Mouse (Mus musculus): ENCODE data around the gene C3ar1. TPM values are rescaled to one million over a fixed set of nuclear protein-coding genes. Genes with fewer than 3 reads are reported as not detected.

Gene C3ar1
- 2.3 and 3.2 TPM in 2 replicates for polyA plus RNA-seq (2015; fragmentation: Nextera tagmentation; extraction: Ambion mirVana)

GRCm38 (mm10) chr6:122855955-122856354 is at the start of gene C3ar1:
Gene C3ar1 (minus strand): TSS chr6:122856161.
- WGBS: 75% methylated on average over 7 of the region's 7 CpGs
- Histone ChIP-seq H3K9ac (no peak within 1 kb of the TSS), H3K9me3 (0 out of 2 replicates have a peak, but pooled peaks cover 3% of the 10 kb centered on the region), H3K4me3 (no peak within 1 kb of the TSS), H3K36me3 (no peaks in the 10 kb centered on the region), H3K27ac (no peak within 1 kb of the TSS), H3K4me2 (no peak within 1 kb of the TSS), H3K27me3 (no peaks in the 10 kb centered on the region), H3K4me1 (no peaks in the 10 kb centered on the region)
- no peak for ATAC-seq (ENCODE audit: insufficient number of reproducible peaks, insufficient read depth, low FRiP score, low TSS enrichment, low read depth)

DNA sequence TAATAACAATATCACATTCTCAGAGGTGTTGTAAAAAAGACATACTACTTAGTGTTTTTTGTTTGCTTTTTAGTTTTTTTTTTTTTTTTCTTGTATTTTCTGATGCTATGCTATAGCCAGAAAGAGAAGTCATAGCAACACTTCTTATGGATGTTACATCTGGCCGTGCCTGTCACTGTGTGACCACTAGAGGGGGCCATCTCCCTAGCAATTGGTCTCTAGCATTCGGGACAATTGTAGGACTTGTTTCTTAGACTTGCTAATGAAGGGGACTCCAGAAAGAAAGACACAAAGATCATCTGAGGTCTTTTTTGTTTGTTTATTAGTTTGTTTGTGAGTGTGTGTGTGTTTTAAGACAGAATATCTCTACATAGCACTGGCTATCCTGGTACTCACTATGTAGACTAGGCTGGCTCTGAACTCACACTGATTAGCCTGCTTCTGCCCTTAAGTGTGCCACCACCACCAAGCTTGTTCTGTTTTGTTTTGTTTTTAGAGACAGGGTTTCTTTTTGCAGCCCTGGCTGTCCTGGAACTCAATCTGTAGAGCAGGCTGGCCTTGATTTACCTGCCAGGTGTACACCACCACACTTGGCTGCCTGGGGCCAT is 36.6 kb upstream of the C3ar1 start:
- peaks cover 48% of the 10 kb centered on the region for H3K36me3 ChIP-seq
- H3K4me1 ChIP-seq: no peaks in the 10 kb centered on the region
- WGBS: 17% methylated on average over 2 of the region's 2 CpGs
- no peaks in the 10 kb centered on the region for H3K27me3 ChIP-seq
- ATAC-seq (ENCODE audit: insufficient number of reproducible peaks, insufficient read depth, low FRiP score, low TSS enrichment, low read depth): no peak
- H3K9me3 ChIP-seq: no peaks in the 10 kb centered on the region
- no peak overlapping the region for H3K4me3 ChIP-seq
- H3K9ac ChIP-seq: no peak overlapping the region
- no peak overlapping the region for H3K27ac ChIP-seq
- H3K4me2 ChIP-seq: no peak overlapping the region

- Histone ChIP-seq H3K4me2 (no peak overlapping the region), H3K27me3 (no peaks in the 10 kb centered on the region), H3K36me3 (peaks cover 65% of the 10 kb centered on the region), H3K27ac (no peak overlapping the region), H3K9me3 (no peaks in the 10 kb centered on the region), H3K9ac (no peak overlapping the region), H3K4me3 (no peak overlapping the region), H3K4me1 (no peaks in the 10 kb centered on the region)
- ATAC-seq (ENCODE audit: insufficient number of reproducible peaks, insufficient read depth, low FRiP score, low TSS enrichment, low read depth): no peak
- 90% methylated on average over 2 of the region's 2 CpGs for WGBS
These were observed 33.6 kb upstream of the C3ar1 start for GRCm38 (mm10) chr6:122889599-122889998.

DNA sequence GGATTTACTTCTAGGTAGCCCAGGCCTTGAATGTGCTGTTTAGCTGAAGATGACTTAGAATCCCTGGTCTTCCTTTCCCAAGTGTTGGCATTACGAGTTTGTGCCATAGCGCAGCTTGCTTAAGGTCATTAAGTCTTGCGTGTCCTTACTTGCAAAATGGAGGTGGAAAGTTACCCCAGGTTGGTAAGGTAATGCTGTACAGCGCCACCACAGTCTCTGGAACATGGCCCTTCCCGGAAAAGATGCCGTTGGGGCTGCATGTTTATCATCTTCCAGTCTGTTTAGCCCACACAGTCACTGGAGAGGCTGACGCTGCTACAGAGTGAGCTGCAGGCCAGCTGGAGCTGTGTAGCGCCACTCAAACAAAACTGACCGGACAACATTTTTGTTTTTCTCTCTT is 27.6 kb upstream of the C3ar1 start:
- no peak overlapping the region for H3K4me3 ChIP-seq
- no peak overlapping the region for H3K27ac ChIP-seq
- no peak overlapping the region for H3K9ac ChIP-seq
- H3K4me1 ChIP-seq: no peaks in the 10 kb centered on the region
- ATAC-seq (ENCODE audit: insufficient number of reproducible peaks, insufficient read depth, low FRiP score, low TSS enrichment, low read depth): no peak
- H3K27me3 ChIP-seq: no peaks in the 10 kb centered on the region
- H3K4me2 ChIP-seq: no peak overlapping the region
- WGBS: 86% methylated on average over 9 of the region's 9 CpGs
- H3K36me3 ChIP-seq: peaks cover 81% of the 10 kb centered on the region
- no peaks in the 10 kb centered on the region for H3K9me3 ChIP-seq

DNA sequence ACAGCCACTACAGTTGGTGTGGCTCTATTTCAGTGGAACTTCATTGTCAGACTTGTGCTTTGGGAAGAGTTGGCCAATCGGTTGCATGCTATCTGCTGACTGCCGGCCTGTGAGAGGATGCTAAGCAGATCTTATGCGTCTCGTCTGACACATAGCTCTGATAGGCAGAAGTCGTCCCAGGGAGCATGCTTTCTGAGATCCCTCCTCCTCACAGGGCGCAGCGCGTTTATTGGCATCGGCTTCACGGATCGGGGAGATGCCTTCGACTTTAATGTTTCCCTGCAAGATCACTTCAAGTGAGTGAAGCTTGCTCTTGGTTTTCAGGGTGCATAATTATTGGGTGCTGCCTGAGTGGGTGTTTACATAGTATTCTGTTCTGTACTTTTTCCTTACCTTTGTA is 25.3 kb upstream of the C3ar1 start:
- H3K36me3 ChIP-seq: peaks cover 64% of the 10 kb centered on the region
- H3K27me3 ChIP-seq: no peaks in the 10 kb centered on the region
- peaks cover 5% of the 10 kb centered on the region; the same call in 1 of the 2 replicates for H3K4me1 ChIP-seq
- H3K4me2 ChIP-seq: no peak overlapping the region
- no peak for ATAC-seq (ENCODE audit: insufficient number of reproducible peaks, insufficient read depth, low FRiP score, low TSS enrichment, low read depth)
- no peaks in the 10 kb centered on the region for H3K9me3 ChIP-seq
- no peak overlapping the region for H3K27ac ChIP-seq
- no peak overlapping the region for H3K4me3 ChIP-seq
- H3K9ac ChIP-seq: no peak overlapping the region
- 93% methylated on average over 12 of the region's 12 CpGs for WGBS

DNA sequence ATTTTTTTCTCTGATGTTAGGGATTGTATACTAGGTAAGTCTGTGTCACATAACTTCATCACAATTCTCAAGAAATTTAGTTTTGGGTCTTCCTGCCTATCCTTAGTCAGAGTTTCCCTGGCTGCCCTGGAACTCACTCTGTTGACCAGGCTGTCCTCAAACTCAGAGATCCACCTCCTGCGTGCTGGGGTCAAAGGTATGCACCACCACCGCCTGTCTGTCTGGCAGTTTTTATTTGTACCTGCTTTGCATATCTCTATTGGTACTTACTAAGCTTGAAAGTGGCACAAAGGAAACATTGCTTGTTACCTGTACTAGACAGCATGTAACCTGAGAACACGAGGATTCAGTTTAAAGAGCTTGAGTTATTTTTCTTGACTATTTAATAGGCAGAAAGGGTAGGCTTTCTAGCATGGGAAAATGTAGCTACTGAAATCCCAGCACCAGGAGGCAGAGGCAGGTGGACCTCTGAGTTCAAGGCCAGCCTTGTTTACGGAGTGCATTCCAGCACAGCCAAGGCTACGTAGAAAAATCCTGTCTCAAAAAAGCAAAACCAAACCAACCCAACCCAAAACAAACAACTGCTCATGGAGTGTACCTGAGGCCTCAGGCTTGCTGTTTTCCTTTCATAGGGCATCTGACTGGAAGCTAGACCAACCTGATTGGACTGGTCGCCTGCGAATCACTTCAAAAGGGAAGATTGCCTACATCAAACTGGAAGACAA is 24.0 kb upstream of the C3ar1 start:
- WGBS: 92% methylated on average over 7 of the region's 7 CpGs

GRCm38 (mm10) chr6:122879141-122879735 is 23.3 kb upstream of the C3ar1 start:
- Histone ChIP-seq H3K4me1 (peaks cover 16% of the 10 kb centered on the region), H3K9me3 (no peaks in the 10 kb centered on the region), H3K27ac (no peak overlapping the region), H3K27me3 (no peaks in the 10 kb centered on the region), H3K36me3 (peaks cover 49% of the 10 kb centered on the region), H3K9ac (no peak overlapping the region), H3K4me2 (no peak overlapping the region), H3K4me3 (no peak overlapping the region)
- whole genome bisulfite sequencing: 94% methylated on average over 7 of the region's 7 CpGs
- no peak for ATAC-seq (ENCODE audit: insufficient number of reproducible peaks, insufficient read depth, low FRiP score, low TSS enrichment, low read depth)

More for the DNA sequence above, 24.0 kb upstream of the C3ar1 start:
- H3K27ac ChIP-seq: no peak overlapping the region
- no peak overlapping the region for H3K4me3 ChIP-seq
- H3K9me3 ChIP-seq: no peaks in the 10 kb centered on the region
- ATAC-seq (ENCODE audit: insufficient number of reproducible peaks, insufficient read depth, low FRiP score, low TSS enrichment, low read depth): no peak
- peaks cover 16% of the 10 kb centered on the region for H3K4me1 ChIP-seq
- H3K36me3 ChIP-seq: peaks cover 56% of the 10 kb centered on the region
- H3K4me2 ChIP-seq: no peak overlapping the region
- H3K27me3 ChIP-seq: no peaks in the 10 kb centered on the region
- no peak overlapping the region for H3K9ac ChIP-seq

- H3K4me2 ChIP-seq: peak overlapping the region; percentile 60
- H3K36me3 ChIP-seq: peaks cover 8% of the 10 kb centered on the region
- WGBS: under 1% methylated on average over 31 of the region's 31 CpGs
- ATAC-seq (ENCODE audit: insufficient number of reproducible peaks, insufficient read depth, low FRiP score, low TSS enrichment, low read depth): no peak
- H3K27ac ChIP-seq: peak overlapping the region; percentile 87
- peak overlapping the region; percentile 80 for H3K4me3 ChIP-seq
- no peaks in the 10 kb centered on the region for H3K27me3 ChIP-seq
- H3K9ac ChIP-seq: peak overlapping the region; percentile 88
- H3K4me1 ChIP-seq: peaks cover 16% of the 10 kb centered on the region
- H3K9me3 ChIP-seq: no peaks in the 10 kb centered on the region
These were observed 18.9 kb upstream of the C3ar1 start for GRCm38 (mm10) chr6:122874720-122875389.

- ATAC-seq (ENCODE audit: insufficient number of reproducible peaks, insufficient read depth, low FRiP score, low TSS enrichment, low read depth): peak; percentile 90
- H3K4me3 ChIP-seq: peak within 1 kb of the TSS; percentile 80
- H3K27me3 ChIP-seq: no peaks in the 10 kb centered on the region
- peak within 1 kb of the TSS; percentile 88 for H3K9ac ChIP-seq
- H3K9me3 ChIP-seq: no peaks in the 10 kb centered on the region
- H3K36me3 ChIP-seq: 0 out of 2 replicates have a peak, but pooled peaks cover 6% of the 10 kb centered on the region
- 8% methylated on average over 43 of the region's 43 CpGs for WGBS
- H3K27ac ChIP-seq: peak within 1 kb of the TSS; percentile 87
- peak within 1 kb of the TSS; percentile 60 for H3K4me2 ChIP-seq
- peaks cover 16% of the 10 kb centered on the region for H3K4me1 ChIP-seq
These were observed 18.1 kb upstream of the C3ar1 start, which contains the start of gene Necap1 for GRCm38 (mm10) chr6:122873871-122874719. Gene Necap1 (plus strand): TSS chr6:122874474.

GRCm38 (mm10) chr6:122872800-122873199 is 16.8 kb upstream of the C3ar1 start:
- Histone ChIP-seq H3K27ac (no peak overlapping the region), H3K9ac (no peak overlapping the region), H3K4me2 (no peak overlapping the region), H3K4me3 (no peak overlapping the region), H3K36me3 (no peaks in the 10 kb centered on the region), H3K9me3 (no peaks in the 10 kb centered on the region), H3K27me3 (no peaks in the 10 kb centered on the region), H3K4me1 (peaks cover 12% of the 10 kb centered on the region)
- WGBS: 94% methylated on average over 5 of the region's 5 CpGs
- ATAC-seq (ENCODE audit: insufficient number of reproducible peaks, insufficient read depth, low FRiP score, low TSS enrichment, low read depth): no peak

DNA sequence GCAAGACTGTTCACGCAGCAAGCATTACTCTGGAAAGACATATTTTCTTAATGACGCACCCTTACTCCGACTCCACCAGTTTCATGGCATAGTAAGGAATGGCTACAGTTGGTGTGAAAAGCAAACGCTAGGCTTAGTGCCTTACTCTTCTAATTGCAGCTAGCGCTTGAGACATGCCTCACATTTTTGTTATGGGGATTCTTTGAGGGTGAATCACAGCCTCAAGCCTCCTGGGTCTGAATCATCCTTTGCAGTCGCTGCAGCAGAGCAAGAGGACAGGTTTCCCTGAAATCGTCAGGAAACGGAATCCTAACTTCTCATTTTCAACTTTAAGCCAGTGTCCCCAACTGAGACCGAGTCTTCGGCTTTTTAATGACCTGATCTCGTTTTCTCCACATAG is 13.9 kb upstream of the C3ar1 start:
- 74% methylated on average over 11 of the region's 11 CpGs for WGBS
- no peak for ATAC-seq (ENCODE audit: insufficient number of reproducible peaks, insufficient read depth, low FRiP score, low TSS enrichment, low read depth)
- no peak overlapping the region for H3K27ac ChIP-seq

More for the DNA sequence above, 13.9 kb upstream of the C3ar1 start:
- H3K4me3 ChIP-seq: no peak overlapping the region
- no peaks in the 10 kb centered on the region for H3K4me1 ChIP-seq
- H3K9me3 ChIP-seq: no peaks in the 10 kb centered on the region
- no peaks in the 10 kb centered on the region for H3K36me3 ChIP-seq
- no peaks in the 10 kb centered on the region for H3K27me3 ChIP-seq
- H3K4me2 ChIP-seq: no peak overlapping the region
- H3K9ac ChIP-seq: no peak overlapping the region

All from embryonic facial prominence, embryonic 13.5 days (tissue).